Mouse (Mus musculus) embryonic fibroblast, embryonic 13.5 days (primary cell): ENCODE measurements around the gene Sae1.

Experiments
- CTCF ChIP-seq: IDR thresholded peaks from 2 replicates; pipeline ENCODE4 v1.5.1; 2011; ENCODE audit warnings: mild to moderate bottlenecking, control low read depth, low read length, moderate library complexity, borderline replicate concordance; ENCODE audit not compliant: insufficient read depth
- POLR2A ChIP-seq: IDR thresholded peaks from 2 replicates; pipeline ENCODE4 v1.6.1; 2011; ENCODE audit warnings: low read depth, mild to moderate bottlenecking, control low read depth, low read length, moderate library complexity

DNA sequence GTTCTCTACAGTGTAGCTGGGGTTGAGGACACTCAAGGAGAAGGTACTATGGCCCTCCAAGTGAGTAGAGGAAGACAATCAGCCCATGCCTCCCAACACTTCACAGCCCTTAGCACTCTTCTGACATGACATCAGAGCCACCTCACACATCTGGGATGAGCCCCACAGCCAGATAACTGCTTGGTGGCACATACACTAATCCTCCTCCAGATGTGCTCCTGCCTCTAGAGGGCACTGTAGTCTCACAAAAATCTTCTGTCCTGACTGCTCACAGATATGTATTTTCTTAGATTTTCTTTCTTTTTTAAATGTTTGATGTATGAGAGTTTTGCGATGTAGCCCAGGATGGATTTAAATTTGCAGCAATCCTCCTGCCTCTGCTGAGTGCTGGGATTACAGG, 11.1 kb downstream of the Sae1 start:
- TF ChIP-seq POLR2A (no peak), CTCF (no peak)
